Mouse (Mus musculus): Measurements from ENCODE around the gene Fam107b. TPM values are rescaled to one million over a fixed set of nuclear protein-coding genes. Genes with fewer than 3 reads are reported as not detected.

Gene Fam107b
- total RNA-seq, 2 experiments from 2014 or later: 1.3 to 4.3 TPM

DNA sequence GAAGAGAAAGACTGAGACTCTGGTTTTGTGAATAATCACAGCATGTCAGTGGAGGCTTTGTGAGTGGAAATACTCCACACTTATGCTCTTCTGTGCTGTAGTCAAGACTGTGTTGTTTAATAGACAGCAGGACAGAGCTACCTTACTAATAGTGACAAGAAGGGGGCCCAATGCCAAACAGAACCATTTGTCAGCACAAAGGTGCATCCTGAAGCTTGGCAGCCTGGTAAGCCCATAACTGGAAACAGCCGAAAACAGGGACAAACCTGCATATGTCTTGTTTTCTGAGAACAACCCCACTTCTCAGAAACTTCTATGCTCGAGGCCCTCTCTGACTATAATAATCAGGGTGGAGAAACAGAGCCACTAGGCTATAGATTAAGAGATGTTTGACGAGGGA is 85.8 kb downstream of the Fam107b start:
- DNase-seq: no peak
- intact Hi-C loops (cut with DNase I): no loop called here
- no peak for TF ChIP-seq CTCF (IDR thresholded peaks at IDR 0.05)
- Histone ChIP-seq H3K27ac (no peak overlapping the region), H3K4me3 (no peak overlapping the region)

DNA sequence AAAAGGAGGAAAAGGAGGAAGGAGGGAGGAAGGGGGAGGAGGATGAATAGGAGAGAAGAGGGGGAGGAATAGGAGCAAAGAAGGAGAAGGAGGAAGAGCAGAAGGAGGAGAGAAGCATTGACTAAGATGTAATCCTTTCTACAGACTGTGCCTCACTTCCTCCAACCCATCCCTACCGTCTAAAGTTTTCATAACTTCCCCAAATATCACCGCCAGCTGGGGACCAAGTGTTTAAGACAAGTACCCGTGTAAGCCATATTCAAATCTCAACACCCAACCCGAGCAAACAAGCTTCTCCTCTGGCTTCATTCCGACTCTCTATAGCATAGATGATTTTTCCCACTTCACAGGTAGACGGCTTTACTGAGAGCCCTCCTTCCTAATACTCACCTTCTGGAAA is 86.5 kb downstream of the Fam107b start:
- no peak for TF ChIP-seq CTCF (IDR thresholded peaks at IDR 0.05)
- no peak overlapping the region for H3K27ac ChIP-seq
- intact Hi-C loops (cut with DNase I): no loop called here
- H3K4me3 ChIP-seq: no peak overlapping the region
- DNase-seq: no peak

DNA sequence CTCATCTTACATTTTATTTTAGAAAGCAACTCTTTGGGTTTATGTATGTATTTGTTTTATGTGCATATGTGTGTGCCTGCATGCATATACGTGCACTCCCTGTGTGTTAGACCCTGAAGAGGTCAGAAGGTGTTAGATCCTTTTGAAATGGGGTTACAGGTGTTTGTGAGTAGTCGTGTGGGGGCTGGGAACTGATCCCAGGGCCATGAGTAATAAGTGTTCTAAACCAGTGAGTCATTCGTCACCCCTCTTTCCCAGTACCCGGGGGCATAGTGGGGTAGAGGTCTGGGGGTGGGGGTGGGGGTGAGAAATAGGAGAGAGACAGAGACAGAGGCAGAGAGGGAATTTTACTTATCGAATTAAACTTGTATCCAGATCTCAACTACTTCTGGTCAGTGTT is 87.1 kb downstream of the Fam107b start:
- intact Hi-C loops (cut with DNase I): no loop called here
- DNase-seq: no peak
- TF ChIP-seq CTCF (IDR thresholded peaks at IDR 0.05): no peak
- H3K4me3 ChIP-seq: no peak overlapping the region
- H3K27ac ChIP-seq: no peak overlapping the region

DNA sequence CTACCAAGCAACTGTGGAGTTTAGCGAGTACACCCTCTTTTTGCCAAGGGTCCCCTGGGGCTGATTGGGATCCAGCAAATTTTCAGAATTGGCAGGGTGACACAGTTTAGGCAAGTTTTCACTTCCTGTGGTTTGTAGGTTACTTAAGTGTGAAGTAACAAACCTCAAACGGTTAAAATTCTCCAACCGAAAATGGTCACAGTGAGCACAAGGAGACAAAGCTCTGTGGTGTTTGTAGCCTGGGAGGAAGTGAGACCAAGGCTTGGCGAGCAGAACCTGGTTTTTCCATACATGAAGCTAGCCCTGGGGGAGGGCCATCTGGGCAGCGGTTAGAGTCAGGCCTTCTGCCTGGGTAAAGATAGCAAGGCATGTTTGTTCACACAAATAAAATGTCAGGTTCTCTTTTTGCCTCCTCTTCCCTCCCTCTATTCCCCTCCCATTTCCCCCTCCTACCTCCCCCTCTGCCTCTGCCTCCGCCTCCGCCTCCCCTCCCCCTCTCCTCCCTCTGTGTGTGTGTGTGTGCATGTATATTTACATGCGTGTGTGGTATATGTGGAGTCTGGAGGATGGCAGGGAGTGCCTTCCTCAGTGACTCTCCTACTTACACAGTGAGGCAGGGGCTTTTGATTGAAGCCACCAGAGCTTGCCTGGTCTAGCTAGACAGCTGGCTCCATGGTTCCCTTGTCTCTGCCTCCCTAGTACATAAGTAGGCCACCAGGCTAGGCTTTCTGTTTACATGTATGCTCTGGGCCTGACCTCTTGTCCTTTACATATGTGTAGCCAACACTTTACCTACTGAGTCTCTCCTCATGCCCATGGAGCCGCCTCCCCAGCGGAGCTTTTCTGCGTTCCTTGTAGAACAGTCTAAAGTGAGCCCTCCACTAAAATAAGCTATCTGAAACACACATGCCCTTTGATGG is 87.8 kb downstream of the Fam107b start:
- TF ChIP-seq CTCF (IDR thresholded peaks at IDR 0.05): no peak
- Histone ChIP-seq H3K27ac (no peak overlapping the region), H3K4me3 (no peak overlapping the region)
- DNase-seq: peak; percentile 40
- intact Hi-C loops (cut with DNase I): no loop called here

DNA sequence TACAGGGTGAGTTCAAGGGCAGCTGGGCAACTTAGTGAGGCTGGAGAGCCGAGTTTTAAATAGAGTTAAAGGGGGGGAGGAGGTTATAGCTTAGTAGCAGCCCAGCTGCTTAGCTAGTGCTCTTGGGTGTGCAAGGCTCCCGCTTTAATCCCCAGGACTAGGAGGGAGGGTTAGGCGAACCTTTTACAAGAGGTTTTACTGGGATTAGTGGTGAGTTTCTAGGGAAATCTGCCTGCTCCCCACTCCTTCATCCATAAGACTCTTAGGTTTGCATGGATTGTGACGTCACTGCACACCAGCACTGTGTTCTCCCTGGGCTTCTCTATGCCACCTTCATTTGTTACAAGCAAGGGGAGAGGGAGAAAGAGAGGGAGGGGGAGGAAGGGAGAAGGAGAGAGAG is 88.6 kb downstream of the Fam107b start:
- no peak for DNase-seq
- H3K4me3 ChIP-seq: no peak overlapping the region
- intact Hi-C loops (cut with DNase I): no loop called here
- no peak for TF ChIP-seq CTCF (IDR thresholded peaks at IDR 0.05)
- no peak overlapping the region for H3K27ac ChIP-seq

DNA sequence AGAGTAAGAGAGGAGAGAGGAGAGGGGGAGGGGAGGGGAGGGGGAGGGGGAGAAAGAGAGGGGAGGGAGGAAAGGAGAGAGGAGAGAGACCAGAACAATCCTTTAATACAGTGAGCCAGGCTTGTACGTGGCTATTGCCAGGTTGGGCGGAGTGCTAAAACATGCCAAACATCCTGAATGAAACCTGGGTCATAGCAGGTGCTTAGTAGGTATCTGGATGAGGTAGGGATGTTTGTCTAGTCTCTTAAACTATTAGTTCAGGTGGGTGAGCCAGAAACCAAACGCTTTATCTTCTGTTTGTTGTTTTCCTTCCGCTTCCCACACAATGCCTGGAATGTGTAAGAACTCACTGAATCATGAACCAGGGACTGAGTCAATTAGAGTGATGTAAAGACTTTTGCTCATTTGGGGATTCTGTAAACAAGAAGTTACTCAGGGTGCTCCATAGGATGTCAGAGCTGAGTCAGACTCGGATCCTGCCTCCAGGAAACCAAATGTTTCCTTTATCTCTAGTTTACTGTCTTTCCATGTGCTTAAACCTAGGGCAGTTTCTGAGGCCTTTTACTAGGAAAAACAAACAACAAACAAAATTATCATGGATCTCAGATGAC is 89.1 kb downstream of the Fam107b start:
- intact Hi-C loops (cut with DNase I): no loop called here
- TF ChIP-seq CTCF (IDR thresholded peaks at IDR 0.05): no peak
- Histone ChIP-seq H3K4me3 (no peak overlapping the region), H3K27ac (no peak overlapping the region)
- DNase-seq: no peak

DNA sequence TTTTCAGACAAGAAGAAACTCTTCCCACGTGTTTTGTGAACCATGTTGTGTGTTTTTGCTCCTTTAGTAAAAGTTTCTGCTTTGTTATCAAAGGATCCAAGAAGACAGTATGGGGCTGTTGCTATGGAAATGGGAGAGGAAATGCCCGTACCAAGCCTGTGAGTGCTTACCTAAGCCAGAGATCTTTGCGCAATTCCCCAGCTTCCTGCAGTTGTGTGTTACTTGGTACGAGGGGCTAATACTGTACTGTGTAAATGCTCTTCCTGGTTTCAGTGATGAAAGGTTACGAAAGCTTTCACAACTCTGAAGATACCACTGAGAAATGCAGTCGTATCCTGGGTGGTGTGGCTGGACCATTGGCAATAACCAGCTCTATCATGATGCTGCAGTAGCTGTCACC is 93.8 kb downstream of the Fam107b start:
- Histone ChIP-seq H3K27ac (no peak overlapping the region), H3K4me3 (no peak overlapping the region)
- no peak for TF ChIP-seq CTCF (IDR thresholded peaks at IDR 0.05)
- intact Hi-C loops (cut with DNase I): no loop called here
- no peak for DNase-seq

DNA sequence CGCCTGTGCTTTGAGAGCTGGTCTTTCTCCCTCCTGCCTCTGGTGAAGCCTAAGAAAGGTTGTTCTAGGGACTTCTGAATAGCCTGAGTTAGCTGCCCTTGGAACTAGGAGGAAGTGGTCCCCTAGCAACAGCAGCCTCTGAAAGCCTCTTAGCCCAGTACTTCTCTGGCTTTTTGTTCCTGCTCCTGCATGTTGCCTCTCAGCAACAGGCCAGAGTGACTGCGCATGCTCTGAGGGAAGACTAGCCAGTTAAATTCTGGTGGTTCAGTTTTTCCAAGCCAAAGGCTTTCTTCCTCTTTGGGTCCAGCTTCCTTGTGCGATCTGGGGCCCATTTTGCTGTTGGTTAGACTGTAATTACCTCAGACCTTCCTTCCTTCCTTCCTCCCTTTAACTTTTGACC is 98.4 kb downstream of the Fam107b start:
- H3K27ac ChIP-seq: no peak overlapping the region
- no peak overlapping the region for H3K4me3 ChIP-seq
- TF ChIP-seq CTCF (IDR thresholded peaks at IDR 0.05): no peak
- intact Hi-C loops (cut with DNase I): no loop called here
- DNase-seq: peak; percentile 46

DNA sequence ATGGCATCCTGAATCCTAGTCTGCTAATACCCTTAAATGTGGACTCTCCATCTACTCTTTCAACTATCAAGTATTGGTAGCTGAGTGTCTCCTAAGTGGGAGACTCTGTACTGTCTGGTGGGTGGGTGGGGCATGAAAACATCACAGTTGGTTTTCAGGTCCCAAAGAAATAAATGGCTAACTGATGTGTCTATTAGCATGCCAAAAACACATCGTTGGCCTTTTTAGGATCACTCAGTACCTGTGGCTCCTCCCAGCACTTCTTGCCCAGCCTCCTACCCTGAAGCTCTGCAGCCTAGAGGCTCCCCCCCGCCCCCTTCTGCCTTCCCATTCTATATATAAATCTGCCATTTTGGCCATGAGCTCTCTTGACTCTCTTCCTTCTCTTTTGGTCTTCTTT is 99.4 kb downstream of the Fam107b start:
- Histone ChIP-seq H3K27ac (no peak overlapping the region), H3K4me3 (no peak overlapping the region)
- no peak for DNase-seq
- TF ChIP-seq CTCF (IDR thresholded peaks at IDR 0.05): no peak
- intact Hi-C loops (cut with DNase I): no loop called here

DNA sequence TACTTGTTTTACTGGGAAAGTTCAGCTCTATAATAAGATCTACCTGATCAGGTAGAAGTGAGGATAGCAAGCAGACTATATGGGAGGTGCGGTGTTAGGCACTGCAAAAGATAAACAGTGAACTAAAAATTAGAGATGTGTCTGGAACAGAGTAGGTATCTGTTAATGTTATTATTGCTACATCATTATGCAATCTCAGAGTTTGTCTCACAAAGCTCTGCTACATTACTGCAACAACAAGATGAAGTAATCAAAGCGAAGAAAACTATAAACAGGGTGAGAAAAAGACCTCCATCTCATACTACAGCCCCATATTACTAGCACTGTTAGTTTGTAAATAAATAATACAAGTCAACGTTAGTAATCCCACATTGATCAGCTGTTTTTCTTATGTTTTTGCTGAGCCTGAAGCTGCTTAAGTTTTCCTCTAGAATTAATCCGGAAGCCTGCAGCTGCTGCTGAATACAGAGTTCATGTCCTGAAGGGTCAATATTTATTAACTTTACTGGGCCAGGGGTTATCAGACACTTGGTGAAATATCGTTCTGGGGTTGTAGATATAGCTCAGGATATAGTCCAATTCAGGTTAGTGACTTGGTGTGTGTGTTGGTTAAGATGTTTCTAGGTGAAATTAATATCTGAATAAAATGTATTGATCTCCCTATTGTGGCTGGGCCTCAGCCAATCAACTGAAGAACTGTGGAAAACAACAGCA is 102.5 kb downstream of the Fam107b start:
- Histone ChIP-seq H3K27ac (no peak overlapping the region), H3K4me3 (no peak overlapping the region)
- intact Hi-C loops (cut with DNase I): no loop called here
- TF ChIP-seq CTCF (IDR thresholded peaks at IDR 0.05): no peak
- DNase-seq: no peak

DNA sequence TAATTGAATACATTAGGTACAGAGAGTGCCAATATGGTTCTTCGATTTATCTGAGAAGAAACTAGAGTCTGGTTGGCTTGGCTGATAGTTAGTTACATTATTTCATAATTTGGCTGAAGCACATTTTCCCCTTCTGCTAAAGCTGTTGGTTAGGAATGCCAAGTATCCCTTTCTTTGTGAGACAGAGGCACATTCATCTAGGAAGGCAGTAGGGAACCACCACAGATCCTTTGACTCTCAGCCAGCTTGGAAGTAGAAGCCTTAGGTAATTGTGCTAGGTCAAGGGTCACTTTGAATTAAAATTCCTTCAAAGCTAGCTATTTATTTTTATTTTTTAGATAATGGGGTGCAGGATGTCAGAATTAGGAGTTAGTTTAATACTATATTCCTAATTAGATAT is 105.2 kb downstream of the Fam107b start:
- intact Hi-C loops (cut with DNase I): no loop called here
- H3K27ac ChIP-seq: no peak overlapping the region
- H3K4me3 ChIP-seq: no peak overlapping the region
- TF ChIP-seq CTCF (IDR thresholded peaks at IDR 0.05): no peak
- DNase-seq: no peak

DNA sequence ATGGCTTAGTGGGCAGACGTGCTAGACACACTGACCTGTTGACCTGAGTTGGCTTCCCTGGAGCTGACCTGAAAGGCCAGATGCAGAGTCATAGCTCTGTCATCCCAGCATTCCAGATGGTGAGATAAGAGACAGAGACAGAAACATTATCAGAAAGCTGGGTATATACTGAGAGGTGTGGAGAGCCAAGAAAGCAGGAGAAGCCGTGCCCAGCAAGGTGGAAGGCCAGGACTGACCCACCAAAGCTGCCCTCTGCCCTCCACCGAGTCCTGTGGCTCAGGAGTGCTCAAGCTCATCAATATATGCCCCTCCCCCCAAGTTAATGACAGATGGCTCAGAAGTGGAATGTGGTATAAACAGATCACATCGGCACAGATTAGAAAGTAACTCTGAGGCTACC is 112.4 kb downstream of the Fam107b start:
- intact Hi-C loops (cut with DNase I): no loop called here
- no peak overlapping the region for H3K4me3 ChIP-seq
- no peak for DNase-seq
- TF ChIP-seq CTCF (IDR thresholded peaks at IDR 0.05): no peak
- H3K27ac ChIP-seq: no peak overlapping the region

DNA sequence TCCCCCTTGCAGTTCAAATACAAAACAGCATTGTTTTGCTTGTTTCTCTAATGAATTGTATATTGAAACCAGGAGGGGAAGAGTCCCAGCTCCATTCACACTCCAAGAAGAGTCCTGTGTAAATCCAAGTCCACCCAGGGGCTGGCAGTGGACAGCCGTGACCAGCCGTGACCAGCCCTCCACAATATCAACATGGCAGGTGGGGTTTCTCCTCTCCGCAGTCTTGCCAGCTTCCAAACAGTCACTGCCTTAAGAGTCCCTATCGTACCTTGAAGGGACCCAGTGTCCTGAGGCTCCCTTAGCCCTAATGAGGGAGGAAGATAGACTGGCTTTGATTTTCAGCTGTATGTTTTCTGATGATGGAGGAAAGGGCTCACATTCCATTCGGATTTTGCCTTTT is 113.1 kb downstream of the Fam107b start:
- Histone ChIP-seq H3K27ac (no peak overlapping the region), H3K4me3 (no peak overlapping the region)
- DNase-seq: no peak
- no peak for TF ChIP-seq CTCF (IDR thresholded peaks at IDR 0.05)
- intact Hi-C loops (cut with DNase I): no loop called here
